Mouse (Mus musculus) megakaryocyte, embryonic 14.5 days (primary cell): ENCODE data around the gene Prox2.

Experiments used
- FLI1 ChIP-seq: IDR thresholded peaks from 2 replicates; pipeline ENCODE4 v1.6.1; 2012; ENCODE audit warnings: low read length, inconsistent platforms, mixed read lengths
- GATA1 ChIP-seq: IDR thresholded peaks from 3 replicates; pipeline ENCODE4 v1.6.1; 2012; ENCODE audit warnings: mixed read lengths, low read length, inconsistent platforms, borderline replicate concordance

DNA sequence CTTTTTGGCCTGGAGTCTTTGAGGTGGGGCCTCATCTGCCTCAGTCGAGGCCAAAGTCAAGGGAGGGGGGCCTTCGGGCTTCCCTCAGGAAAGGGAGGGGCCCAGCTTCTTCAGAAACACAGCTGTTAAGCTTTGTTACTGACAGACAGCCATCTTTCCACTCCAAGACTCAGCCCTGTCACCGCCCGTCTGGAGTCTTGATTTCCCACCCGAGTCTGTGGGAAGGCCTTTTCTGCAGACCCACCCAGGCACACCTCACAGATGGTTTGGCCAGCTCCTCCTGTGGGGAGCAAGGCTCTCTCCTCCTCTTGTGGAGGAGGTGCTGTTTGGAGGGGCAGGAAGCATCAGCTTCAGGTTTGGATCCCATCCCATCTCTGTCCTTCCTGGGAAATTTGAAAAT, 49.0 kb upstream of the Prox2 start:
- TF ChIP-seq GATA1 (no peak), FLI1 (no peak)
